Mouse (Mus musculus) CH12.LX (cell line): Measurements from ENCODE around the gene Ctrb1.

Source experiments
- BHLHE40 ChIP-seq: IDR thresholded peaks from 2 replicates; pipeline ENCODE4 v1.6.1; 2011; ENCODE audit warnings: mild to moderate bottlenecking, low read depth, low read length, improper control_type of control experiment
- CTCF ChIP-seq, 2 experiments: IDR thresholded peaks in 1 of 2; conservative IDR thresholded peaks in 1 of 2; 2 replicates each; pipeline ENCODE4 v1.5.1; 2011 to 2012; ENCODE audit warnings: low read depth in 2 of 2, low read length in 2 of 2, improper control_type of control experiment in 1 of 2, inconsistent platforms in 1 of 2, mild to moderate bottlenecking in 1 of 2, moderate library complexity in 1 of 2
- EP300 ChIP-seq: IDR thresholded peaks from 2 replicates; pipeline ENCODE4 v1.6.1; 2011; ENCODE audit warnings: low read length, improper control_type of control experiment
- MAX ChIP-seq: IDR thresholded peaks from 2 replicates; pipeline ENCODE4 v1.6.1; 2011; ENCODE audit warnings: low read length, improper control_type of control experiment
- POLR2A ChIP-seq: IDR thresholded peaks from 2 replicates; pipeline ENCODE4 v1.6.1; 2011; ENCODE audit warnings: low read depth, mild to moderate bottlenecking, improper control_type of control experiment, low read length
- POLR2AphosphoS2 ChIP-seq: IDR thresholded peaks from 2 replicates; pipeline ENCODE4 v1.6.1; 2011; ENCODE audit warnings: low read depth, low read length, improper control_type of control experiment
- UBTF ChIP-seq: IDR thresholded peaks from 2 replicates; pipeline ENCODE4 v1.6.1; 2012; ENCODE audit warnings: low read depth, mild to moderate bottlenecking, inconsistent platforms, low read length, improper control_type of control experiment, moderate library complexity
- ZNF384 ChIP-seq: IDR thresholded peaks from 2 replicates; pipeline ENCODE4 v1.6.1; 2012; ENCODE audit warnings: low read depth, low read length, improper control_type of control experiment, inconsistent platforms

DNA sequence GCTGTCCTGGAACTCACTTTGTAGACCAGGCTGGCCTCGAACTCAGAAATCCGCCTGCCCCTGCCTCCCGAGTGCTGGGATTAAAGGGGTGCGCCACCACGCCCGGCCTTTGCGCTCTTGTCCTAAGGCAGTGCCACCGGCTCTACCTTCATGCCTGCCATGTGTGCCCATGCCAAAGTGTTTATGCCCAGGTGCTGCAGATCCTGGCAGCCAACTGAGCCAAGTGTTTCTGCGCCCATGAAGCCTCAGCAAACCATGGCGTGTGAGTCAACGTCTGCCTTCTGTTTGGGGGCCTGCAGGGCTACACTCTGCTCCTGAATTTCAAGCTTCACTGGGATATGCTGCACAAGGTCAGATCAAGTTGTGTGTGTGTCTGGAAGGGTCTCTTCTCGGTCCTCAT, 13.8 kb upstream of the Ctrb1 start:
- TF ChIP-seq BHLHE40 (no peak), UBTF (no peak), CTCF (conservative IDR thresholded peaks at IDR 0.05 in 1 of 2, IDR thresholded peaks at IDR 0.05 in 1 of 2; ENCODE audit: low read depth in 2 of 2, low read length in 2 of 2) (no peak), POLR2A (no peak), ZNF384 (no peak), POLR2AphosphoS2 (no peak), MAX (no peak), EP300 (no peak)
